Mouse (Mus musculus) liver, embryonic 11.5 days (tissue): Measurements from ENCODE around the gene 4921536K21Rik. TPM values are rescaled to one million over a fixed set of nuclear protein-coding genes. Genes with fewer than 3 reads are reported as not detected.

Experiments
- ATAC-seq: fragments of 200-750 bp; cut with Nextera tagmentation; replicated peaks from 2 replicates; pipeline ENCODE4 v1.8.0; 2017; ENCODE audit warnings: moderate number of reproducible peaks, mild to moderate bottlenecking, moderate TSS enrichment, moderate library complexity; ENCODE audit not compliant: low FRiP score
- DNase-seq: peaks from one replicate; pipeline ENCODE4 v3.0.0-alpha.2; 2017; ENCODE audit warnings: low spot score
- H3K27ac ChIP-seq: fragments of 300-500 bp; sonication (generic); 2 replicates; pipeline ENCODE4 v1.5.1; 2014; ENCODE audit warnings: mild to moderate bottlenecking, low read depth, low read length, control low read depth
- H3K27me3 ChIP-seq: fragments of 300-500 bp; sonication (generic); replicated peaks from 2 replicates; pipeline ENCODE4 v1.6.1; 2014; ENCODE audit warnings: low read length, mixed read lengths; ENCODE audit not compliant: control insufficient read depth, insufficient read depth
- H3K36me3 ChIP-seq: fragments of 300-500 bp; sonication (generic); 2 replicates; pipeline ENCODE4 v1.6.1; 2014; ENCODE audit warnings: mild to moderate bottlenecking, low read length, moderate library complexity, mixed read lengths; ENCODE audit not compliant: control insufficient read depth, insufficient read depth
- H3K4me1 ChIP-seq: fragments of 300-500 bp; sonication (generic); replicated peaks from 2 replicates; pipeline ENCODE4 v1.6.1; 2014; ENCODE audit warnings: low read length, mixed read lengths; ENCODE audit not compliant: control insufficient read depth, insufficient read depth
- H3K4me2 ChIP-seq: fragments of 300-500 bp; sonication (generic); 2 replicates; pipeline ENCODE4 v1.6.1; 2014; ENCODE audit warnings: mild to moderate bottlenecking, control low read depth, moderate library complexity
- H3K4me3 ChIP-seq: fragments of 300-500 bp; sonication (generic); 2 replicates; pipeline ENCODE4 v1.5.1; 2014; ENCODE audit warnings: low read depth, low read length, control low read depth
- H3K9ac ChIP-seq: fragments of 300-500 bp; sonication (generic); 2 replicates; pipeline ENCODE4 v1.6.1; 2014; ENCODE audit warnings: low read depth, low read length, control low read depth
- H3K9me3 ChIP-seq: fragments of 300-500 bp; sonication (generic); 2 replicates; pipeline ENCODE4 v1.6.1; 2016; ENCODE audit warnings: low read length, inconsistent platforms, mixed read lengths; ENCODE audit not compliant: control insufficient read depth
- WGBS: fragments of 180-500 bp; shearing (Covaris S2); extraction: QIAGEN DNeasy Blood & Tissue Kit; methylation state at CpG from one replicate; pipeline ENCODE4 v1.1.7; 2014; 5-methylcytosine and 5-hydroxymethylcytosine counted together
- polyA plus RNA-seq: library from polyadenylated mRNA; unstranded; fragments of >200 nt; fragmentation: Nextera tagmentation; extraction: Ambion mirVana; gene quantifications from 2 replicates; pipeline ENCODE4 v1.2.1, GENCODE M21; 2014

Gene 4921536K21Rik
- not detected in 2 replicates for polyA plus RNA-seq

GRCm38 (mm10) chr11:3894406-3895281, at the start of gene 4921536K21Rik, which contains the start of gene Dusp18:
Gene 4921536K21Rik, minus strand, starts transcription at chr11:3895098.
Gene Dusp18, plus strand, starts transcription at chr11:3895240.
- ATAC-seq (peak; percentile 98), DNase-seq (peak; percentile 94)
- 3% methylated on average over 46 of the region's 46 CpGs for WGBS
- Histone ChIP-seq H3K4me1 (peaks cover 3% of the 10 kb centered on the region), H3K4me3 (peak within 1 kb of the TSS; percentile 55), H3K4me2 (peak within 1 kb of the TSS; percentile 95), H3K9ac (peak within 1 kb of the TSS; percentile 67), H3K9me3 (no peaks in the 10 kb centered on the region), H3K27ac (peak within 1 kb of the TSS; percentile 66), H3K27me3 (no peaks in the 10 kb centered on the region), H3K36me3 (no peaks in the 10 kb centered on the region)

DNA sequence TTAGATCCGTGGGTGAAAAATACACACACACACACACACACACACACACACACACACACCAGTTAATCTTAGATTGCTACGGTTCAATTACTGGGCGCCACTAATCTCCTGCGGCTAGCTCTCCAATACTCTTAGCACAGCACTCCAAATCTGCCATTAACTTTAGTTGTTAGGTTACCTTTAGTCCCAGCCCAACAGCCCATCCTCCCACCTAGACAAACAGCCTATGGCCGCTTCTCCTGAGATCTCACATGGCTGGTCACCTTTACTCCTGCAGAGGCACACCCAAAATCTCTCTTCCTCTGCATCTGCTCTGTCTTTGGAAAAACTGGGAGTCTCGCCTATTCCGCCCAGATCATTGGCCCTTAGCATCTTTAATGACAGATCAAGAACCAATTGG, 46.5 kb upstream of the 4921536K21Rik start:
- DNase-seq, result no peak
- WGBS, result 84% methylated on average over 7 of the region's 7 CpGs
- H3K4me3 ChIP-seq, result no peak overlapping the region

DNA sequence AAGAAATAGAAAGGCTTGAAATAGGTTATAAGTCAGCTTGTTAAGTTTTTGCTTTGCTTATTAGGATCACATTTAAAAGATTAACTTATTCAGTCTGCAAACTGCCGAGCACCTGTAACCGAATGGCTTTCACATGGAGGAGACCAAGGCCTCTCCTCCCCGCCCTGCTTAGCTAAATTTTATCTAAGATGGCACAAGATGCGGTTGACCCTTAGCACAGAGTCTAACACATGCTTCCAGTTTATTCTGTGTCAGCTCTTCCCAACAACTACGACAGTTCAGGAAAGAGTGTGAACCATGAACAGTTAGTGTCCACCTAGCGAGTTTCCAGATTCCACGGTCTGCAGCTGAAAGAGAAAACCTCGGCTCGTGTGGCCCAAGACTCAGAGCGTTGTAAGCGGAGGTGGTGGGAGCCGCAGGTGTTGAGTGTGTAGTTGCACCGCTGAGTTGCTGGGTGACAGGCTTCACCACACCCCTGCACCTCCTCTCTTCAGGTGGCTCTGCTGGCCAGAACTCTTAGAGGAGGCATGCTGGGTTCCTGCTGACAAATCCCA, 42.5 kb upstream of the 4921536K21Rik start:
- ATAC-seq, result no peak
- no peaks in the 10 kb centered on the region; the same call in 1 of the 2 replicates for H3K4me1 ChIP-seq
- DNase-seq, result no peak
- H3K27ac ChIP-seq, result no peak overlapping the region
- WGBS, result 71% methylated on average over 13 of the region's 13 CpGs
- no peak overlapping the region for H3K4me3 ChIP-seq
- no peak overlapping the region for H3K4me2 ChIP-seq
- H3K27me3 ChIP-seq, result no peaks in the 10 kb centered on the region
- no peak overlapping the region for H3K9ac ChIP-seq
- H3K9me3 ChIP-seq, result no peaks in the 10 kb centered on the region
- H3K36me3 ChIP-seq, result no peaks in the 10 kb centered on the region

More for the DNA sequence above, 46.5 kb upstream of the 4921536K21Rik start:
- Histone ChIP-seq H3K4me2 (no peak overlapping the region), H3K4me1 (no peaks in the 10 kb centered on the region), H3K36me3 (no peaks in the 10 kb centered on the region), H3K9me3 (no peaks in the 10 kb centered on the region), H3K27ac (no peak overlapping the region), H3K27me3 (no peaks in the 10 kb centered on the region), H3K9ac (no peak overlapping the region)
- no peak for ATAC-seq

DNA sequence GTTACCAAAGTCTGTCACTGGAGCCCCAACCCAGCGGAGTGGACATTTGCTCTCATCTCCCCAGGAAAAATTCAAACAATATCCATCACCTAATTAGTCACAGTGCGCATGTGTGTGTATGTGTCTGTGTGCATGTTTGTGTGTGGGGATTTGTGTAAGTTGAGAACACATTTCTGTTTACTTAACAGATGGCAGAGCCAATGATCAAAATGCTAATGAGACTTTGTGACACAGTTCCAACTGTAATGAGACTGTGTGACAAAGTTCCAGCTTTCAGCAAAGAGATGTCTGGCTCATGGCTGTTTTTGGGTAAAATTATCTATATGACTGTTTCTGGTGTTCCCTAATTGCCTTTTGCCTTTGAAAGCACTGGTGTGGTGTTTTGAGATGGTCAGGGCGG, 41.4 kb upstream of the 4921536K21Rik start:
- ATAC-seq (no peak), DNase-seq (no peak)
- Histone ChIP-seq H3K9me3 (no peaks in the 10 kb centered on the region), H3K27ac (no peak overlapping the region), H3K4me2 (no peak overlapping the region), H3K9ac (no peak overlapping the region), H3K27me3 (no peaks in the 10 kb centered on the region), H3K4me3 (no peak overlapping the region), H3K4me1 (peaks cover 1% of the 10 kb centered on the region), H3K36me3 (no peaks in the 10 kb centered on the region)
- WGBS, result 94% methylated on average over 3 of the region's 3 CpGs

DNA sequence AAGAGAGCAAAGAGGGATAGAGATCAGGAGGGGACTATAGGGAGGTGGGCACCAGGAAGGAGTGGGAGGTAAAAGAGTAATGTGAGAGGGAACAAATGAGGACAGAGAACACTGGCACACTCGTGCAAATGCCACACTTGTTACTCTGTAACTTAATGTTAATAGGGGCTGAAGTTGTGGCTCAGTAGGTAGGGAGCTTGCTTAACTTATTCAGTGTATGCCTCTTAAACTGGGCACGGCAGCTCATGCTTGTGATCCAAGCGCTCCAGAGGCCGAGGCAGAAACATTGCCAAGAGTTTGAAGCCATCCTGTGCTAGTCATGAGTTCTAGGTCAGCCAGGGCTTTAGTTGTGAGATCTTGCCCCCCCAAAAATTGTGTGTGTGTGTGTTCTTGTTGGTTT, 40.2 kb upstream of the 4921536K21Rik start:
- Histone ChIP-seq H3K9ac (no peak overlapping the region), H3K4me3 (no peak overlapping the region), H3K36me3 (no peaks in the 10 kb centered on the region), H3K27ac (no peak overlapping the region), H3K4me1 (peaks cover 6% of the 10 kb centered on the region), H3K9me3 (no peaks in the 10 kb centered on the region), H3K27me3 (no peaks in the 10 kb centered on the region), H3K4me2 (no peak overlapping the region)
- WGBS, result 71% methylated on average over 4 of the region's 4 CpGs
- DNase-seq (no peak), ATAC-seq (no peak)

GRCm38 (mm10) chr11:3933756-3934285, 38.9 kb upstream of the 4921536K21Rik start:
- Histone ChIP-seq H3K36me3 (no peaks in the 10 kb centered on the region), H3K9ac (no peak overlapping the region), H3K27ac (no peak overlapping the region), H3K27me3 (no peaks in the 10 kb centered on the region), H3K4me1 (peaks cover 6% of the 10 kb centered on the region), H3K4me3 (no peak overlapping the region), H3K9me3 (no peaks in the 10 kb centered on the region), H3K4me2 (no peak overlapping the region)
- 84% methylated on average over 9 of the region's 9 CpGs for WGBS
- ATAC-seq (no peak), DNase-seq (no peak)

GRCm38 (mm10) chr11:3931511-3932211, 36.8 kb upstream of the 4921536K21Rik start, which contains the start of gene Tcn2:
Gene Tcn2, minus strand, starts transcription at chr11:3932159.
- WGBS, result under 1% methylated on average over 21 of the region's 26 CpGs
- no peaks in the 10 kb centered on the region; the same call in 1 of the 2 replicates for H3K36me3 ChIP-seq

GRCm38 (mm10) chr11:3930931-3931330, 36.0 kb upstream of the 4921536K21Rik start:
- WGBS, result 42% methylated on average over 6 of the region's 6 CpGs
- no peaks in the 10 kb centered on the region for H3K9me3 ChIP-seq
- no peak overlapping the region for H3K27ac ChIP-seq
- ATAC-seq (no peak), DNase-seq (no peak)
- H3K36me3 ChIP-seq, result peaks cover 2% of the 10 kb centered on the region; the same call in 1 of the 2 replicates
- H3K4me3 ChIP-seq, result peak overlapping the region; percentile 63
- H3K4me1 ChIP-seq, result peaks cover 6% of the 10 kb centered on the region
- peak overlapping the region; percentile 84 for H3K4me2 ChIP-seq
- no peaks in the 10 kb centered on the region for H3K27me3 ChIP-seq
- H3K9ac ChIP-seq, result no peak overlapping the region; the same call in 1 of the 2 replicates

More at GRCm38 (mm10) chr11:3931511-3932211, 36.8 kb upstream of the 4921536K21Rik start, which contains the start of gene Tcn2:
- peak; percentile 89 for ATAC-seq
- H3K9ac ChIP-seq, result peak within 1 kb of the TSS; percentile 58
- peak within 1 kb of the TSS; percentile 63 for H3K4me3 ChIP-seq
- no peaks in the 10 kb centered on the region for H3K9me3 ChIP-seq
- peak within 1 kb of the TSS; percentile 38; the same call in 1 of the 2 replicates for H3K27ac ChIP-seq
- peak within 1 kb of the TSS; percentile 84 for H3K4me2 ChIP-seq
- no peaks in the 10 kb centered on the region for H3K27me3 ChIP-seq
- DNase-seq, result peak; percentile 84
- peaks cover 6% of the 10 kb centered on the region for H3K4me1 ChIP-seq
